Mouse (Mus musculus) ovary, postnatal 10 days (tissue): Measurements from ENCODE around the gene Syt1.

Experiments
- DNase-seq: peaks from one replicate; pipeline ENCODE4 v3.0.0; 2022; ENCODE audit warnings: low spot score

Syt1 gene

DNA sequence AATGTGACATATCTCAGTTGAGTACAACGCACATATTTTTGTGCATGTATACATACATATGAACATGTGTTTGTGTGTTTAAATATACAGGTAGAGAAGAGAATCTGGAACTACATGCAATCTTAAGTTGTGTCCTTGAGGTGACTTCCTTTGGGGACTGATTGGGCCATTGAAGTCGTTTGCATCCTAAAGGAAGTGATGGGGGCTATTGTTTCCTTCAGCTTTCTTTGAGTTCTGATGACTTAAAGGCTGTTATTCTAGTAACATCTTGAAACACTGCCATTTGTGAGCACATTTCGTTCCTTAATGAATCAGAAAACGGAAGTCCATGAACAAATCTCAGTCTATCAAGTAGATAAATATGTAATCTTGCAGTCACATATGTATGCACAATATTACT is 438.0 kb downstream of the Syt1 start:
- DNase-seq: no peak

DNA sequence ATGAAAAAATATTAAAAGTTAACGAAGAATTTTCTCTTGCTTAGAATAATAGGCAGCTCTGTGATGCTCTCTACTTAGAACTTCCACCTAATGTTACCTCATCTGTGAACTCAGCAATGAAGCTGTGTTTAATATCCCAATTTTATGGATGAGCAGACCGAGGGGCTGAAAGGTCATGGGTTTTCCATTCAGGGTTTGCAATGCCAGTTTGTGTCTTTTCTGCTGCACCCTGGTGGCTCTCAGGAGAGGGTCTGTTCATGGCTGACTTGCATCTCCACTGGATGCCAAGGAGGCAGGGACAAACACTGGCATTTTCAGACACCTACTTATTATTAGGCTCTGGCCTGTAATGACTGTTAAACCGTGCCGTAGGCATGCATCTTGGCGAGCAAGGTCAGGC is 439.7 kb downstream of the Syt1 start:
- DNase-seq: no peak

DNA sequence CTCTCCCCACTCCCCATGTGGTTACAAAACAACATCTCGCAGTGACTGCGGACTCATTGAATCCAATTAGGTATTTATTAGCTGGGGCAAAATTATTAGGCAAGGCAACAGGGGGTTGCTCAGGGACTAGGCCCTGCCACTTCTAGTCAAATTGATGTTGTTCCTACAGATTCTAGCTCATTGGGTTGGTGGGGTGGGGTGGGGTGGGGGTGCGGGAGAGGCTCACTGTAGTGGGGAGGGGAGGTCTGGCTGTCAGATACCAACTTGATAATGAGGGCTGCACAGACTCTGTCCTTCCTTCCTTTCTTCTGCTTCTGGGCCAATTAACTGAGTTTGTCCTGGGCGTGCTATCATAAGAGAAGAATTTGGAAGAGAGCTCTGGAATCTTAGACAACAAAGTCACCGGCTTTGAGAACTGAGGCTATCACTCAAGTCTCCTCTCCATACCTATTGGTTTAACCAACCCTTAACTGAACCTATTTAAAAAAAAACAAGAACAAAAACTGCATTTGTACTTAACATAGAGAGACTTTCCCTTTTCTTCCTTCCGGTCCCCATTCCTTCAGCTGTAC is 441.1 kb downstream of the Syt1 start:
- no peak for DNase-seq

DNA sequence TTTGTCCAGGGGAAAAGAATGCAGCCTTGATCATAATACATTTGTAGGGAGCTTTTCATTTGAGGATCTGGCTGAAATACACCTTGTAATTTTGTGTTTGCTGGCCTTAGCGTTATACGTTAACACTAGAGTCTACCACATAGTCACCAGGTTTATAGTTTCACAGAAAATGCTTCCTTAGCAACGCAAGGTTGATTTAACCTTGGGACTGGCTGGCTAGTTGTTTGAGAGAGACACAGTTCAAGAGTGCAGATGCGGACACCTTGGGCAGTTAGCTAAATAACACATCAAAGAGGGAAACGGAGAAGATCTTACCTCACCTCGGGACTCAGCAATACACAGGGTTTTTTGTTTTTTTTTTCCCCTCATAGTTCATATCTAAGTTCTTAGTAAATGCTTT is 441.9 kb downstream of the Syt1 start:
- no peak for DNase-seq

DNA sequence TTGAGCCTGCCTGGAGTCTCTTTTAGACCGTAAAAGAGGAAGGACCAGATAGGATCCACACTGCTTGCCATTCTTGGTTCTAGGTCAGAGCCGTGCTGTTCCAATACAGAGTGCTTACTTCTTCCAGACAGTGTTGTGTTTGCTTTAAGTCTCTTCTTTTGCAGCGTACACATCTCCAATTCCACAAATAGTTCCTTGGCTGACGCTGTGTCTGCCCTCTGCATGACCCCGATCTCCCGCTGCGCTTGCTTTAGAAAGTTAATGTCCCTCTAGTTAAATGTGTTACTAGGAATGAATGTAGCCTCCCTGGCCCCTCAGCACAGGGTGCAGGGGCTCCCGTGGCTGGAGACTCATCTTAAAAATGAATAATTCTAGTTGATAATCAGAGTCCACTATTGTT is 442.6 kb downstream of the Syt1 start:
- DNase-seq: no peak

DNA sequence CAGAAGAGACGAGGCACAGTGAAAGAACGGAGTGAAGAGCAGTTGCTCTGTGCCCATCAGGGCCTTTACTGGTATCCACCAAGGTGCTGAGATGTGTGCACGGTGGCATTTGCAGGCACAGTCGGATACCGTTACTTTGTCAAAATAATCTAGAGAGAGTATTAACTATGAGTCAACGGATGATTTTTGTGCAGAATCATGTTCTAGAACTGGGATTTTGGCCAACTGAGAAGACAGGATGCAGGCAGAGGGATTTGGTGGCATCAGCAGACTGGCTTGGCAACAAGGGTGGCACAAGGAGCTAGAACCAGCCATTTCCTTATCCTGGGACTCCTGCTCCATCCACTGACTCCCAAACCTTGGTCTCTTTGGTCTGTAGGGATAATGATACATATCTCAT is 443.3 kb downstream of the Syt1 start:
- DNase-seq: no peak

DNA sequence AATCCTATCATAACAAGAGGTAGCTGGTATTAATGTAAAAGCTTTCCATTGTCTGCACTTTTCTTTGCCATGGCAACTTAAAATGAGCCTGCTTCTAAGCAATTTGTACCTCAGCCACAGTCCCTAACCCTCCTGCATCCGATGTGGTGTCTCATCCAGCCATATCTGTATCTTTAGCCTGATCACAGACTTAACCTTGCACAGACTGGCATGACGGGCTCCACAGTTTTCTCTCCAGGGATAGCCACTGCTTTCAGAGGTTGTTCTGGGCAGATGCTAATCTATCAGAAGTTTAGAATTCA is 451.2 kb downstream of the Syt1 start:
- DNase-seq: no peak

DNA sequence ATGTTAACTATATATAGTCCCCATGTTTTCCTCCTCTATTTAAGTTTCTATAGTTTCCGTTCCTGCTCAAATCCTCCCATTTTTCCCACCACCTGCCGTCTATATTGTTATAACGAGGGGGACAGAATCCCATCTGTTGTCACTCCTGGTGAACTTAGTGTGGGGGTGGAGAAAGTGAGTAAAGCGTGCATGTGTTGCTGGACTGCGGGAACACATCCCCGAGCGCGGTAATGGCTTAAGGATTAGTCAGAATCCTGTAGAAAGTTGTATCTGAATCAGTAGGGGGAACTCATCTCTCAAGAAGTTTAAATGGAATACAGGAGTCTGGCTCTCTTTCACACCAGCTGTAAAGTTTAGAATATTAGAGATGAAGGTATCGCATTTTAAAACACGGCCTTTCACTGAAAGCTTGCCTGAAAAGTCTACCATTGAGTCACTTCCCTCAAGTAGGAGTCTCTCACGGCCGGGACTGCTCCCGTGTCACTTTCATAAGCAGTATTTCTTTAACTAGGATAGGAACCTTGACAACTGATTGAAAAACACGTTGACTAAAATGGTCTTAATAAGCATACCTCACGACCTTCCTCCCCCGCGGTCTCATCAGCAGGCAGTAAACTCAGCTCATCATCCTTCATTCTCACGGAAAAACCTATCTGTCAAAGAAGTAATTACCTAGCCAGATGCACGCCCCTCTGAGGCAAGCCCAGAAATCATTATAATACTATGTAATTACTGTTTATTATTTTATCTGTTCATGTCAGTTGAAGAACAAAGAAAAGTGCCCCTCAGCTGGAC is 451.8 kb downstream of the Syt1 start:
- no peak for DNase-seq

DNA sequence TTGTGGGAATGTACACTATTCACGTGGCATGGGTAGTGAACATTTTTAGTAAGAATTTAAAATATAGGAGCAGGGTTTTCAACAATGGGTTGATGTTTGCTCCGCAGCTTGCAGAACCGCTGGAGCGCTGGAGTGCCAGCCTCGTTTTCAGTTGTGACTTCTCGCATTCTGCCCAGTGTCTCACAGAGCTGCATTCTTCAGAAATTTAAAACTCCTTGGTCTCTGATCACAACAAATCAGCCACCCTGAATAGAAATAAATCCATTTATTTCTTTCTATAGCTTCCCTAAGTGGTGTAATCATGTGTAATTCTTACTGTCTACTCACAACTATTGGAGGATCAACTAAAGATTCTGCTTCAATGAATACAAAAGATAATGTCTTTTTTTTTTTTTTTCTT is 458.2 kb downstream of the Syt1 start:
- DNase-seq: no peak

DNA sequence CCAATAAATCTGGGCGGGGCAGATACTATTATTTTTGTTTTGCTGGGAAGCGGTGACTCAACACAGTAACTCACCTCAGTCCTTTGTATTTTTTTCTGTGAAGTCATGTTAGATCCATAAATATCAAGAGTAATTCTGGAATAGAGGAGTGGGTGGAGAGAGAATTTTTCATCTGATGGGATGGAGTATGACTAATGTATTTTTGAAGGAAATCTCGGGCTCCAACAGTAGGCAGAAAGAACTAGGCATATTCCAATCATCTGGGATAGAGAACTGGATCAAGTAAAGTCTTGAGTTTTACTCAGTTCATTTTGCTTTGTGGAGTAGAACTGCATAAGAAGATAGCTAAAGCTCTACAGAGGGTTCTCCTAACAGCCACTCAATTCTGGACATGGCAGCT is 465.1 kb downstream of the Syt1 start:
- DNase-seq: no peak

DNA sequence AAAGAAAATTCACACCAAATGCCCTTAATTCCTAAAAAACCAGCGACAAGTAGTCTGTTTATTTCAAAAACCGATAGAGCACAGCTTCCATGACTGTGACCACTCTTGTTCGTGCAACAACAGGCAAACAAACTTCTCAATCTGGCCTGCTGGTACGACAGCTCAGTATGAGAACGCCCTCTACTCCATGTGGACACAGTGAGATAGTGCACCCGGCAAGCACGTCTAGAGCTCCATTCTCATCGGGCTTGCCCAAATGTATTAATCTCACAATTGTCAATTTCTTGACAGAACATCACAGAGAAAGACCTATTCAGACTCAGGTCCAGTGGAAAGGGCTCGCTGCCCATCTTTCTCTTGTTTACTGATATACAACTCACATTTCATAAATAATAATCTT is 469.2 kb downstream of the Syt1 start:
- DNase-seq: no peak

DNA sequence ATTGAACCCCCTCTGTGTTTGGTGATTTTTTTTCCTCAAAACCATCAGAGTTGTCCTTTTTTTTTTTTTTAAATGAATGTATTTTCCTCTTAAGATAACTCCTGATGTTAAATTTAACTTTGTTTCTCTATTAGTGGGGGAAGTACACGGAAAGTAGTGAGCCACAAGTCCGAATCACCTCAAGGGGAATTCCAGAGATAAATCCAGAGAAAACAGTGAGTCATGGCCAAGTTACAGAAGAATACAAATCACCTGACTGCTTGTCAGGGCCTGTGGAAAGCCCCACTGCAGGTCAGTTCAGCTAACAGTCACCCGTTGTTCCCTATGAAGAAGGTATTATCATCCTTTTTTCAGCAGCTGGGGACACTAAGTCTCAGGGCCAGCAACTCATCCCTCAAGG is 472.2 kb downstream of the Syt1 start:
- DNase-seq: no peak

DNA sequence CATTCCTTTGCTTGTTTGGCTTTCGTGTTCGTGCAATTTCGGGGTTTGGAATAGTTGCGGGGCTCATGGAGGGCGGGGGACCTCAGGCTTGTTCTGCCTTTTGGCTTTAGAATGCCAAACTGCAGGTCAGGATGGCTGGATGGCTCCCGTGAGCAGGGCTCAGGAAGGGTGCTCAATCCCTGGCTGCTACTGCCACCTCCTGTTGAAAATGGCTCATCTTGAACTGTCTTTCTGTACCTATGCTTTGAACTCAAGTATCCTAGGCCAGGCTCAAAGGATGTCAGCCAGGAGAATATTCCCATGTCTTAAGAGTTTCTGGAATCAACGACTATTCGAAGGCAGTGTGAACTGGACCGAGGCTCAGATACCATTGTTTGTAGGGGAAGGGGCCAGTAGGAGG is 473.1 kb downstream of the Syt1 start:
- no peak for DNase-seq

DNA sequence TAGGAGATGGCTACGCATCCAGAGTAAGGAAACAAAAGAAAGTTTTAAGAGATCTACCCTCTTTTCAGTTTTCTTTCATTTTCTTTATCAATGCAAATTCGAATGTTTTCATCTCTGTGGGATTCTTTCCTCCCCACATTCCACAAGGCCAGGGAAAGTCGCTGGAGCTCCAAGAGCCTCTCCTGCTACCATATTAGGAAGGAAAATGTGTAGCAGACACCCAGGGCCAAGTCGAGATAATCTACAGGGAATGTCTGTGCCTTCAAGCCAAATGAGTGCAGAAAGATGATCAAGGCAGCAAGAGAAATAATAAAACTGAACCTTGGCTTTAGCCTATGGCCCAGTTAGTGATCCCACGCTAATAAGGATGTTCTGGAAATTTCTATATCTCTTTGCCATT is 474.9 kb downstream of the Syt1 start:
- no peak for DNase-seq

DNA sequence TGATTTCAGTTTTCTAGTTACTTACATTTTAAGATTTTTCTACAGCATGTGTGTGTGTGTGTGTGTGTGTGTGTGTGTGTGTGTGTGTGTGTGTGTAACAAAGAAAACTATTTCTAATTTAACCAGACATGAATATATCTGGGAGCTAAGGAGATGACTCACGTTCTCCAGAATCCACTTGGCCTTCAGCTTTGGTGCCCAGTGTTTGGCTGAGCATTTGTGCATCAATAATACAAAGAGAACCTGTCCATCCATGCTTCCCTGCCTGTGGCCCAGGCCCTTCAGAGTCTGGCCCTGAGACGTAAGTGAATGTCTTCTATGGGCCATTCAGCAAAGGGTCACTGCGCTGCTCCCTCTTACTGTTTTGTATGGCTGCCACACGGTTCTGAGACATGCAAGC is 476.7 kb downstream of the Syt1 start:
- no peak for DNase-seq

DNA sequence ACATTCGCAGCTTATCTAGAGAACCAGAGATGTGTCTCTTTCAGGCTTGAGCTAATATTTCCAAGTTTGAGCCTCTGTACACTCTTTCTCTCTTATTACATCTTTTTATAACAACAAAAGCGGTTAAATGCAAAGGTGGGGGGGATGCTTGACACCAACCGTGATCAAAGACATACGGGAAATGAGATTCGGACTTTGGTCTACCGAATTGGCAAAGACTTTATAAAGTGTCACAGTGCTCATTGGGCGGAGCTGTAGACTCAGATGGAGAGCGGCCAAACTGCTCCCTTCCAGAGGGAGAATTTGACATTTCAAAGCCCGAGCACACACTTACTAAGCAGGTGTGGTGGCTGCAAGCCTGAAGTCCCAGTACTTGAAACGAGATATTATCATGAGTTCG is 477.9 kb downstream of the Syt1 start:
- DNase-seq: no peak

DNA sequence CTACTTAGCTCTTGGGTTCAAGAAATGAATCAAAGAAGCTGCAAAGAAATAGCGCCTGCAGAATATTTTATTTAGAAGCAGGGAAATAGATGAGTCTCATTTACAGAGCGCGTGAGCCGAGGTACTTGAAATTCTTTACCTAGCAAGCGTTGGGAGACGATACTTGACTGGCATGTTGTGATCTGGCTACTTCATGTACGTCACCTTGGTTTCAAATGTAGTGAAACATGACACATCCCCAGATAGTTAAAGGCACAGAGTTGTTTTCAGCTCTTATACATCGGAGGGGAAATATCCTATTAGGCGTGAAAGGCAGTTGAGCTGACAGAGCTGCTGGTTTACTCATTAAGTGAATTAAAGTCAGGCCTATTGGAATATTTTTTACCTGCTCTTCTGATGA is 478.5 kb downstream of the Syt1 start:
- DNase-seq: no peak

DNA sequence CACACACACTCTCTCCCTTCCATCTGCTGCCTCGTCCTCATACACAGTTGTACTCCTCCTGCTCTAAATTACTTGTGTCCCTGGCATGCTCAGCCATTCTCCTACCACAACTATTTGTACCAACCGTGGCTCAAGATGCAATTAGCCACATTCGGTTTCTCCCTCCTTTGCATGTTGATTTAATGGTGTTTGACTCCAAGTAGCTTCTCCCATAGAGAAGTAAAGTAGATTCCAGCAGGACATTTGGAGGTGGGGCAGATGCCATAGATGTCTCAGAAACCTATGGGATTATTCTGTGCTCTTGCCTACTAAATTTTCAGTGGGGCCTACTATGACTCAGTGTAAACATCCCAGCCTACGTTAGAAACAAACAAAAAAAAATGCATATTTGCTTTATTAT is 479.1 kb downstream of the Syt1 start:
- DNase-seq: no peak

DNA sequence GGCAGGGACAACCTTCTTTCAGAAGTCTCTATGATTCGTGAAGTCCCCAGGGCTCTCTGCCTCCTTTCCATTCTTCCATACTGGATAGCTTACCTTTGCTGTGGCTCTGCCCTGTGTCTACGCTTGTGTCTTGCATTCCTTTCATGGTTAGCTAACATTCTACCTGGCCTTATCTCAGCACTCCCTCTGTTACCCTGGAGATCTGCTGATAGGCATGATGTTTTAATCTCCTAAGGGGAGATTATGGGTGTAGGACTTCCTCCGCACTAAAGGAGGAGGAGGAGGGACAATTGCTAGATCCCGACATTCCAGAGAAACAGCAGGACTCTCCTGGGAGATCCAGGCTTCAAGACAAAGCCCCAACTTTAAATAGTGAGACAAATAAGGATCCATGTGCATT is 479.7 kb downstream of the Syt1 start:
- DNase-seq: no peak

DNA sequence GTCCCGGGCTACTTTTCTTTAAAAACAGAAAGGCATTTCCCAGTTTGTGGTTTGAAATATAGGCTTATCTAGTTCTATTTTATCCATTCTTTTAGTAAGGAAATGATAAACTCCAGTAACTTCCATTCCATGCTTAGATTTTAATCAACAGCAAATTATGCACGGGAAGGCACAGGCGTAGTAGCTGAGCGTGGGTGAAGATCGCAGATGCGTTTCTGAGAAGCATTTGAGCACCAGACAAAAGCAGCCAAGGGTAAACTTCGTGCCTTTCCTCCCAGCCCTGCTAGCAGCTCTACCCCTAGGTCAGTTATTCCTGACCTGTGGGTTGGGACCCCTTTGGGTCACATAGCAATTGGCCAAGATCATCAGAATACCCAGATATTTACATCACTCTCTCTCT is 482.4 kb downstream of the Syt1 start:
- DNase-seq: no peak

DNA sequence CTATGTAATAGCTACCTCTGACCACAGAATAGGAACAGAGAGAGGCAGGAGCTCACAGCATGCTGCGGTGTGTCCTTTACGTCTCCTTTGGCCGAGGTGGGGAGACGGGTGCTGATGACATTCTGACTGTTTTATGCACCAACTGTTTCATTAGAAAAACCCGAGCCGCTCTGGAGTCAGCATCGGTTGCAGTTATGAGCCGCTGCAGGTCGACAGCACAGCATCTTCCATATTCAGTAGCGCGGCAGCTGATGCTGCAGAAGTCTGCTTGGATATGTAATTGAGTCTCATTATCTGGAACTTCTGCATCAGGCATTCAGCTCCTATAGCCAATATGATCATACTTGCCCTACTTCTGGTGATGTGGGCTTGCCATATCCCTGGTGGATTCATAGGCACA is 485.3 kb downstream of the Syt1 start:
- no peak for DNase-seq

DNA sequence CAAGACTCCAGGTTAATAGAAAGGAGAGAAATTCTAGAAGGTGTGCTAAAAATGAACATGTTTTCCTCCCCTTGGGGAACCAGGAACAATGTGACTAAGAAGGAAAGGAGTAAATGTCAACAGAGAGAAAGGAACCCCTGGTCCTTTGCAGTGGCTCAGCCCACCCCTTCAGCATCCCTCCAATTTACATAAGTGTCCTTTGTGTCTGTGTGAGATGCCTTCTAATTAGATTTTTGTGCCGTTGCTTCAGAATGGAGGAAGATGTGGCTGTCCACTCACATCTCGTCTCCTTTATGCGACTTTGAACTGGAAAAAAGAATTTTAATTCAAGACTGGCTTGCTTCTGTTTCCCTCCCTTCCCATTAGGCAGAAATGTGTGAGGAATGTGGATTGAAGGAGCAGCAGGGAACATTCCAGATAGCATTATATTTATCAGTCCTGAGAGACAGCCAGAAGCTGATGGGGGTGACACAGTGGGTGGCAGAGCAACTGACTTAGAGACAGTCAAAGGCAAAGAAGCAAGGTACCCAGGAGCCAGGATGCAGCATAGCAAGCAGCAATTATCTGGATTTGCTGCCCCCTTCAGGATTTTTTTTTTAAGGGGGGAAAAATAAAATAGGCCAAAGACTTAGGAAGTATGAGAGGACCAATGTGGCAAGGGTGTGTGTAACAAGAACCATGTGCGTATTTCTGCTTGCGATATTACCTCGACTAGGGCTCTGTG is 486.3 kb downstream of the Syt1 start:
- no peak for DNase-seq

DNA sequence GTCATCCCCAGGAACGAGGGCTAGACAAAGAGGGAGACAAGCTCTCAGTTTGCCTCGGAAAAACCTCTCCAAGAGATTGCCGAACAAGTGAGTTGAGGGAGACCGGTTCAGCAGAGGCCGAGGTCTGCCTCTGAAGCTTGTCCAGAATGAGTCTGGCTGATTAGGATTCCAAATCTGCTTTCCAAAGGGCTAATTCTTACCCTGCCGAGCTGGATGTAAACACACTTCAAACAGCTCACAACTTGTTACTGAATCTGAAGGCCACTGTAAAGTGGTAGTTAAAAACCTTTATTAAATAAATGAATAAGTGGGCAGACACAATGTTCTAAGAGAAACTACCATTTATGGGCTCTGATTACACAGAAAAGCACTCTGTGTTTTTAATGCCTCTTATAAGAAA is 491.6 kb downstream of the Syt1 start:
- no peak for DNase-seq

DNA sequence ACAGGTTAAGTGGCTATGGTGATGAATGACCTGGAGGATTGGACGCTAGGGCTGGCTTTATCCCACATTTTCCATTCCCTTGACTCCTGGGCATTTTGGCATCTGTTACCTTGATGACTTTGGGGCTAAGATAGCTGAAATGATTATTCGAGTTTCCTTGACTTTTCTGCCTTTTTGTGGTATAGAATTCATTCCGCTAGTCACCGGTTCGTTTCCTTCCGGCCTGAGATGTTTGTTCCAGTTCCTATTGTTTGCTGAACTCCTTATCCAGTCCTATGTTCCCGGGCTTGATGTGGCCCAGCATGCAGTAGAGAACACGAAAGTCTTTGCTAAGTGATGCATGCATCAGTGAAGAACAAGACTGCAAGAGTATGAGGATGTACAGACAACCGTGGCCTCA is 493.7 kb downstream of the Syt1 start:
- DNase-seq: no peak
